Mouse (Mus musculus) heart, adult 2 months (tissue): ENCODE results near the gene Eea1. TPM values are rescaled to one million over a fixed set of nuclear protein-coding genes. Genes with fewer than 3 reads are reported as not detected.

Experiments used
- DNase-seq, 2 experiments: peaks; one replicate each; pipeline ENCODE4 v3.0.0; 2021
- H3K27ac ChIP-seq: fragments of 200-600 bp; 2 replicates; pipeline ENCODE4 v1.8.1; 2022
- H3K27me3 ChIP-seq: fragments of 200-500 bp; 2 replicates; pipeline ENCODE4 v1.6.1; 2012; ENCODE audit warnings: mild to moderate bottlenecking, low read length, inconsistent platforms, mixed read lengths; ENCODE audit not compliant: control insufficient read depth, insufficient read depth
- H3K36me3 ChIP-seq: fragments of 200-500 bp; 2 replicates; pipeline ENCODE4 v1.6.1; 2012; ENCODE audit warnings: low read length, inconsistent platforms; ENCODE audit not compliant: control insufficient read depth, insufficient read depth
- H3K4me1 ChIP-seq: fragments of 200-500 bp; 2 replicates; pipeline ENCODE4 v1.6.1; 2011; ENCODE audit warnings: low read length; ENCODE audit not compliant: control insufficient read depth, insufficient read depth
- H3K4me3 ChIP-seq: fragments of 200-600 bp; 2 replicates; pipeline ENCODE4 v1.8.1; 2022
- H3K79me2 ChIP-seq: fragments of 200-500 bp; replicated peaks from 2 replicates; pipeline ENCODE4 v1.6.1; 2012; ENCODE audit warnings: mild to moderate bottlenecking, inconsistent platforms, low read length, moderate library complexity, mixed read lengths; ENCODE audit not compliant: control insufficient read depth, insufficient read depth
- H3K9ac ChIP-seq: fragments of 200-500 bp; 2 replicates; pipeline ENCODE4 v1.6.1; 2012; ENCODE audit warnings: low read depth, mild to moderate bottlenecking, control low read depth, inconsistent platforms, low read length, mixed read lengths
- CTCF ChIP-seq: fragments of 200-600 bp; IDR thresholded peaks from 2 replicates; pipeline ENCODE4 v1.8.1; 2022; ENCODE audit warnings: antibody characterized with exemption, mild to moderate bottlenecking, moderate library complexity
- EP300 ChIP-seq: fragments of 200-500 bp; IDR thresholded peaks from 2 replicates; pipeline ENCODE4 v1.6.1; 2011; ENCODE audit warnings: low read depth, low read length, control low read depth; ENCODE audit not compliant: insufficient read depth
- POLR2A ChIP-seq: fragments of 200-500 bp; IDR thresholded peaks from 2 replicates; pipeline ENCODE4 v1.6.1; 2011; ENCODE audit warnings: mild to moderate bottlenecking, low read depth, low read length, control low read depth; ENCODE audit not compliant: insufficient read depth
- WGBS: fragments of 180-500 bp; shearing (Covaris S2); methylation state at CpG from one replicate; pipeline ENCODE4 v1.1.7; 2018; 5-methylcytosine and 5-hydroxymethylcytosine counted together
- intact Hi-C: fragments of 180-260 bp; cut with DNase I; formaldehyde crosslinking; loops from one replicate; pipeline ENCODE4 v1.15.1; 2025
- polyA plus RNA-seq: library from polyadenylated mRNA; depleted of rRNA; stranded (reverse); fragments of >200 nt; gene quantifications from 2 replicates; pipeline ENCODE4 v1.2.3, GENCODE M21; 2012
- total RNA-seq, 2 experiments: library from RNA; stranded (reverse); gene quantifications; 2 replicates each; pipeline ENCODE4 v1.2.3; 2021

Gene Eea1
- total and polyA plus RNA-seq, 3 experiments, result 3.1 to 30.9 (median 30.3) TPM

DNA sequence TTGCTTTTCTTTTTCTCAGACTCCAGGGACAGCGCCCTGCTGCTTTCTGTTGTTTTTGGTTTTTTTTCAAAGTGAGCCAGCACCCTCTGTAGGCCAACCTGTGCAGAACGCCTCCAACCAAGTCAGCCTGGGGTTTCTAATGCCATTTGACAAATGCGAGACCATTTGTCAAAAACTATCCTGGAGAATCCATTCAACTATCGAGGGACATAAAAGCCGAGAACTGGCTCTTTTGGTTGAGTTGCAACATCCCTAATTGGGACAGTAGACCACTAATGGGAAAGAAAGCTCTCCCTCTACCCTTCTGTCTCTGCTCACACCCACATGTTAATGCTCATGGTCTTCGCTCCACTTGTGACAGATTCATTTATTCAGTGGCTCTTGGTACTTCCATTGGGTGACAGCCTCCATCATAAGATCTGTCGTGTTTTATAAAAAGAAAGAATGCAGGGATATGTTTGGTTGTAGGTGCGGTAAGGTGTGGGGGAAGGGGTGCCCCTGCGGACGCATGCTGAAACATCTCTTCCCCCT lies 45.5 kb upstream of the Eea1 start:
- Histone ChIP-seq H3K27ac (peak overlapping the region; percentile 51), H3K79me2 (no peaks in the 10 kb centered on the region), H3K27me3 (no peaks in the 10 kb centered on the region), H3K4me1 (peaks cover 2% of the 10 kb centered on the region; the same call in 1 of the 2 replicates), H3K36me3 (no peaks in the 10 kb centered on the region), H3K4me3 (peak overlapping the region; percentile 34), H3K9ac (no peak overlapping the region)
- WGBS, result 36% methylated on average over 10 of the region's 10 CpGs
- intact Hi-C loops, result loop anchor here (1.0 to 2.0 kb wide), 3 partner anchors 36 to 406 kb away; no protein-coding TSS in a partner anchor
- DNase-seq, result peak; percentile 55 to 61
- peak; percentile 60; the same call in 1 of the 2 replicates for TF ChIP-seq EP300
- TF ChIP-seq POLR2A, result no peak
- TF ChIP-seq CTCF, result peak; percentile 92

DNA sequence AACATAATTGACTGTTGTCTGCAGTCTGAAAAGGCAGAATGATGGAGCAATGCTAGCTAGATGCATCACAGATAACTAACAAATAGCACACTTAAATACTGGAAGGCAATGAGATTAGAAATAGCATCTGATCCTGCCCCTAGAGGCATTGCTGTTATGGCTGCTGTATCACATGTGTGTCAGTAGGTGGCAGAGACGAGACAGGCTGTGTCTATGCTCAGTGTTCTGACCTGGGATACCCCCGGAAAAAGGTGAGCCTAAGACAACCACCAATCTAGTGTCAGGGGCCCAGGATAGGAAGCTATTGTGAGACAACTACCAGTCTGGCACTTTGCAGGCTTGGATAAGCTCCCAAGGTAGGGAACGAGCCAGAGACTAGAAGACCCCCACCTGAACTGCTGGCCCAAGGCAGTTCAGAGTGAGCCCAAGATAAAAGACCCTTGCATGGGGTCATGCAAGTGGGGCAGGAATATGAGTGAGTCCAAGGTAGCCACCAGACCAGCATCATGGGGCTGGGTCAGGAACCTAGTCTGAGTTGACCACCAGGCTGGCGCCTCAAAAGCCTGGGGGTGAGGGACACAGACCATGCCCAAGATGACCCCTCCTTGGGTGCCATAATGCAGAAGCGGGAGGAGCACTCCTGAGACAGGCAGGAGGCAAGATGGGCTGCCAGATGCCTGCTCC lies 41.8 kb upstream of the Eea1 start:
- peak in 1 of 2 experiments; percentile 20 for DNase-seq
- intact Hi-C loops, result loop anchor here (1.0 kb wide), 1 partner anchor 135 kb away; no protein-coding TSS in a partner anchor
- Histone ChIP-seq H3K36me3 (no peaks in the 10 kb centered on the region), H3K27ac (no peak overlapping the region), H3K27me3 (no peaks in the 10 kb centered on the region), H3K4me3 (no peak overlapping the region), H3K79me2 (no peaks in the 10 kb centered on the region), H3K9ac (no peak overlapping the region), H3K4me1 (peaks cover 2% of the 10 kb centered on the region; the same call in 1 of the 2 replicates)
- 60% methylated on average over 5 of the region's 5 CpGs for WGBS
- TF ChIP-seq POLR2A, result no peak
- 0 out of 2 replicates have a peak, but pooled peaks have one; percentile 60 for TF ChIP-seq EP300
- TF ChIP-seq CTCF, result peak; percentile 88

DNA sequence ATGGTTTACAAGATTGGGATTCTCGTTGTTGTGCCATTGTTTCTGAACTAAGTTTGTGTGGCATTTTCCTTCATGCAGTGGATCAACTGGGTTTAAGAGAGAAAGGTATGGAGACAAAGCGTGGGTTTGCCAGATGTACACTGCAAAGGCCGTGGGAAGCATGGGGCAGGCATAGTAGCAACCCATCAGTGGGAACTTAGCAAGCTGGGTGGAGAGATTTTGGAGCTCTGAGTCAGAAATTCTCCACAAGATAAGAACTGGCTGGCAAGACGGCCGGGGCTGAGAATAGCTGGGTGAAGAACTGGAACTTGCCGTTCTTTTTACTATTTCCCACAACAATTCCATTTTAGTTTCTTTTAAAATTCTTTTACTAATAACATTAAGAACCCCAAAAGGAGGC lies 35.8 kb upstream of the Eea1 start:
- Histone ChIP-seq H3K36me3 (no peaks in the 10 kb centered on the region), H3K4me3 (no peak overlapping the region), H3K4me1 (no peaks in the 10 kb centered on the region), H3K27me3 (no peaks in the 10 kb centered on the region), H3K27ac (no peak overlapping the region), H3K9ac (no peak overlapping the region), H3K79me2 (no peaks in the 10 kb centered on the region)
- WGBS, result 55% methylated on average over 6 of the region's 6 CpGs
- no peak for DNase-seq
- no peak for TF ChIP-seq POLR2A
- TF ChIP-seq CTCF, result no peak
- no peak for TF ChIP-seq EP300
- intact Hi-C loops, result no loop called here

- WGBS, result 98% methylated on average over 4 of the region's 4 CpGs
- Histone ChIP-seq H3K4me1 (no peaks in the 10 kb centered on the region), H3K4me3 (no peak overlapping the region), H3K27me3 (no peaks in the 10 kb centered on the region), H3K9ac (no peak overlapping the region), H3K79me2 (no peaks in the 10 kb centered on the region), H3K36me3 (no peaks in the 10 kb centered on the region), H3K27ac (no peak overlapping the region)
- intact Hi-C loops, result no loop called here
- DNase-seq, result no peak
- TF ChIP-seq POLR2A, result no peak
- TF ChIP-seq CTCF, result no peak
- no peak for TF ChIP-seq EP300
These were observed 31.1 kb upstream of the Eea1 start for GRCm38 (mm10) chr10:95909246-95909909.

DNA sequence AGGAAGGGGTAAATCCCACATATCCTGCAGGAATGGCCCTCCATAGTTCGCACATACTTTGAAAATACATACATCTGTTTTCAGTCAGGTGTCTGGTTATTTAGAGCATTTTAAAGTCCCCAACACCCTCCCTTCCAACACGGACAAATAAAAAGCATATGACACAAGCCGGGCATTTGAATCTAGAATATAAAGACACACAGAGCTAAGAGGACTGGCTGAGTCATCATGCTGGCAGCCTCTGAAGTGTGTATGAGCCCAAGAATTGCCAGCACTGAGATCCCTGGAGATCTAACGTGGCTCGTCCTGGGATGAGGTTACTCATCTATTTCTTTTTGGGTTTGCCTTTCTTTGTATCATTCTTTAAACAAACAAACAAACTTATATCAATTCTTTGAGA lies 29.4 kb upstream of the Eea1 start:
- no peaks in the 10 kb centered on the region for H3K36me3 ChIP-seq
- H3K27me3 ChIP-seq, result no peaks in the 10 kb centered on the region
- WGBS, result 65% methylated on average over 5 of the region's 5 CpGs
- intact Hi-C loops, result no loop called here
- no peak for TF ChIP-seq POLR2A
- no peak for TF ChIP-seq CTCF
- no peak for TF ChIP-seq EP300
- H3K79me2 ChIP-seq, result no peaks in the 10 kb centered on the region
- no peaks in the 10 kb centered on the region for H3K4me1 ChIP-seq
- no peak overlapping the region for H3K27ac ChIP-seq
- no peak for DNase-seq
- no peak overlapping the region for H3K9ac ChIP-seq
- no peak overlapping the region for H3K4me3 ChIP-seq

DNA sequence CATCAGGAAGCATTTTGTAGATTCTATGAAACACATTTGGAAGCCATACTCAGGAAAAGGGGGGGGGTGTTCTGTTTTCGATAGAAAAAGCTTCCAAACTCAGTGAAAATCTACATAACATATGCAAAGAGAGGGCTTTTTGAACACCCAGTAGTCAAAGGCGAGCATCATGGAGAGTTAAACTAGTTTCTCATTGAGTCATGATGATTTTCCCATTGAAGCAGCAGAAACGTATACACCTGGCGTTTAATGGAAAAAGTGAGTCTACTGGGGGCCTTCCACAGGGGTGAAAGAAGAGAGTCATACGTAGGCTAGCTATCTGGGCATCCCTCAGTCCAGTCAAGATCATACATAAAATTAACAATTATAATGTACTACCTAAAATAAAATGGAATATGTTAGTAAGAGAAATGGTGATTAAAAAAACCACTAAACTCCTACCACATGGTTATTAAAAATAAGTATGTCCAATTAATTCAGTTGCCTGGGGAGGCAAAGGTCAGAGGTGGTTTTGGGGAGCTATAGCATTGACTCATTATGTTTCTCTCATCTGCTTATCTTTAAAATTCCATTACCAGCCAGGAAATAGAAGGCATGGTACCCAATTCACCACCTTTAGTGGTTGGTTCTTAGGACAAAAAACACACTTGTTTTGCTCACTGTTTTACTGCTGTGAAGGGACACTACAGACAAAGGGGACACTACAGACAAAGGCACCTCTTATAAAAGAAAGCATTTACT lies 25.8 kb upstream of the Eea1 start:
- Histone ChIP-seq H3K9ac (no peak overlapping the region), H3K4me1 (no peaks in the 10 kb centered on the region), H3K27ac (no peak overlapping the region), H3K4me3 (no peak overlapping the region), H3K79me2 (no peaks in the 10 kb centered on the region), H3K27me3 (no peaks in the 10 kb centered on the region), H3K36me3 (no peaks in the 10 kb centered on the region)
- 83% methylated on average over 5 of the region's 5 CpGs for WGBS
- no peak for TF ChIP-seq POLR2A
- TF ChIP-seq EP300, result no peak
- TF ChIP-seq CTCF, result no peak
- DNase-seq, result no peak
- intact Hi-C loops, result no loop called here
